Mouse (Mus musculus) kidney, embryonic 16.5 days (tissue): Measurements from ENCODE around the gene BC024978. TPM values are rescaled to one million over a fixed set of nuclear protein-coding genes. Genes with fewer than 3 reads are reported as not detected.

Source experiments
- ATAC-seq: fragments of 200-750 bp; cut with Nextera tagmentation; 2 replicates; pipeline ENCODE4 v1.8.0; 2017; ENCODE audit warnings: moderate TSS enrichment; ENCODE audit not compliant: low FRiP score, low TSS enrichment
- H3K27ac ChIP-seq: fragments of 300-500 bp; sonication (generic); 2 replicates; pipeline ENCODE4 v1.5.1; 2014; ENCODE audit warnings: low read length
- H3K27me3 ChIP-seq: fragments of 300-500 bp; sonication (generic); 2 replicates; pipeline ENCODE4 v1.6.1; 2014; ENCODE audit warnings: low read length, control low read depth, mixed read lengths; ENCODE audit not compliant: insufficient read depth
- H3K36me3 ChIP-seq: fragments of 300-500 bp; sonication (generic); 2 replicates; pipeline ENCODE4 v1.6.1; 2014; ENCODE audit warnings: low read length, control low read depth, mixed read lengths; ENCODE audit not compliant: insufficient read depth
- H3K4me1 ChIP-seq: fragments of 300-500 bp; sonication (generic); 2 replicates; pipeline ENCODE4 v1.6.1; 2014; ENCODE audit warnings: low read length, control low read depth, mixed read lengths; ENCODE audit not compliant: insufficient read depth
- H3K4me2 ChIP-seq: fragments of 300-500 bp; sonication (generic); replicated peaks from 2 replicates; pipeline ENCODE4 v1.6.1; 2014; ENCODE audit warnings: low read depth, low read length
- H3K4me3 ChIP-seq: fragments of 300-500 bp; sonication (generic); 2 replicates; pipeline ENCODE4 v1.5.1; 2014; ENCODE audit warnings: mild to moderate bottlenecking, low read length
- H3K9ac ChIP-seq: fragments of 300-500 bp; sonication (generic); replicated peaks from 2 replicates; pipeline ENCODE4 v1.6.1; 2014; ENCODE audit warnings: low read length
- H3K9me3 ChIP-seq: fragments of 300-500 bp; sonication (generic); 2 replicates; pipeline ENCODE4 v1.6.1; 2016; ENCODE audit warnings: low read length, control low read depth
- WGBS: fragments of 180-500 bp; shearing (Covaris S2); extraction: QIAGEN DNeasy Blood & Tissue Kit; methylation state at CpG from one replicate; pipeline ENCODE4 v1.1.7; 2014; 5-methylcytosine and 5-hydroxymethylcytosine counted together
- polyA plus RNA-seq: library from polyadenylated mRNA; unstranded; fragments of >200 nt; fragmentation: Nextera tagmentation; extraction: Ambion mirVana; gene quantifications from 2 replicates; pipeline ENCODE4 v1.2.1, GENCODE M21; 2015

Gene BC024978
- polyA plus RNA-seq = 4.1 TPM in 2 replicates

DNA sequence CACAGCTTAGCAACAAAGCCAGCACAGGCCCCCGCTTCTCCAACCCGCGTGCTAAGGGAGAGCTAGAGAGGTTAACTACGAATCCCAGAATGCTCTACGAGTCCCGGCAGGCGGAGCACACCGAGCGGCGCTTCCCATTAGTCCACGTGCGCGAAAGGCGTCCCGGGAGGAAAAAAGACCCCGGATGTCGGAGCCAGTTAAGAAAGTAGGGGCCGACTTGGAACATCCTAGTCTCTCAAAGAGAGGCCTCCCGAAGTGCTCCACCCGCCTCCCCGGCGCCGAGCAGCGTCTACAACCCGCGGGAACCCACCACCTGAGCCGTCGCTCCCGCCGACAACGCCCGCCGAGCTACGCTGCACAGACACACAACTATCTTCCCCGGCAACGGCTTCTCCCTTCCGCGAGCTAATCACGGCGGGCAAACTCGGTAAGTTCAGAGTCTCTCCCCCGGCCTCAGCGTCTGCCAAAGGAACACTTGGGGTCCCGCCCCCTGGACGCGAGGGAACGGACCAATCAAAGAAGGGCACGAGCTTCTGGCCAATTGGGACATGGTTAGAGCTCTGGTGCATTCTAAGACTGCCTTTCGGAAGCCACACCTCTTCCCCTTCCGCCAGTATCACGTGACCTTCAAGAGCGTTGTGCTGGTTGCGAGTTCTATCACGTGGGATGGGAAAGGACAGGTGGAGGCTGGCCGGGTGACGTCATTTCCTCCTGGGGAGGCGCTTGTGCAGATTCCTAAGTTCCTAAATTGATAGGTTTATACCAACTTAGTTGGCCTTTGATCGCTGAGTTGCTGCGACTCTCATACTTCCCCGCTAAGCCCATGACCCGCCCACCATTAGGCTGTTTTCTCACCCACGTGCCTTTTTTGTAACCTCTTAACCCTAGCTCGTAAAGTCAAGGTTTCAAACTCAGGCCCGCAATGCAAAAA is at the start of gene BC024978, which contains the start of gene Snrpa:
TSS of gene BC024978 (plus strand) at position 101 of the 931 bp plus-strand sequence.
TSS of gene Snrpa (minus strand) at position 591 of the 931 bp plus-strand sequence.
- H3K4me2 ChIP-seq = peak within 1 kb of the TSS; percentile 98
- H3K4me1 ChIP-seq = peaks cover 17% of the 10 kb centered on the region
- peak; percentile 99 for ATAC-seq
- WGBS = under 1% methylated on average over 64 of the region's 64 CpGs
- H3K9ac ChIP-seq = peak within 1 kb of the TSS; percentile 98
- H3K36me3 ChIP-seq = peaks cover 39% of the 10 kb centered on the region
- H3K27me3 ChIP-seq = no peaks in the 10 kb centered on the region
- H3K4me3 ChIP-seq = peak within 1 kb of the TSS; percentile 98
- H3K9me3 ChIP-seq = no peaks in the 10 kb centered on the region
- H3K27ac ChIP-seq = peak within 1 kb of the TSS; percentile 100

DNA sequence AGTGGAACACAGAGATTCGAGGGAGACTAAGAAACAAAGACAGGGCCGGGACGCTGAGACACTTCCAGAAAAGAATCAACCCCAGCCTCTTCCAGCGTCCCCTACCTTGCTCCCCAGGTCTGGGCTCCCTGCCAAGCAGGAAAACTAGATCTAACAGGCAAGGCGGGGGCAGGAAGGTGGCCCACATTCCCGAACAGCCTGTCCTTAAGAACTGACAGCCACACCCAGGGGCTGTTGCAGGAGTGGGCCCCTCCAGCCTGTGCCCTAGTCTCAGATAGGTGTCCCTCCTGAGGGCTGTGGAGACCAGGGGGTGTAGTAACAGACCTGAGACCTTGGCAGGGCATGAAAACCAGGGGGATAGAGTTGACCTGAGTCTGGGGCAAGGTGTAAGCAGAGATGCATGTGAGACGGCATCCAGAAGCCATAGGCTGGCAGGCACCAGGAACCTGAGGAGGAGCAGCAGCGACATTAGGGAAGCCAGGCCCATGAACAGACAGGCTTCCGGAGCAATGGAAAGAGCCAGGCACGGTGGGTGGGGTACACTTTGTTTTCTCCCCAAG is 42.3 kb upstream of the BC024978 start, which contains the start of gene Cyp2t4:
TSS of gene Cyp2t4 (plus strand) at position 510 of the 560 bp plus-strand sequence.
- H3K27me3 ChIP-seq = no peaks in the 10 kb centered on the region
- 0 out of 2 replicates have a peak, but pooled peaks have one; percentile 44 for ATAC-seq
- 64% methylated on average over 10 of the region's 10 CpGs for WGBS
- peak within 1 kb of the TSS; percentile 43 for H3K27ac ChIP-seq
- H3K36me3 ChIP-seq = peaks cover 11% of the 10 kb centered on the region
- H3K4me2 ChIP-seq = no peak within 1 kb of the TSS
- H3K9ac ChIP-seq = 0 out of 2 replicates have a peak within 1 kb of the TSS, but pooled peaks have one; percentile 26
- no peak within 1 kb of the TSS for H3K4me3 ChIP-seq
- no peaks in the 10 kb centered on the region for H3K9me3 ChIP-seq
- 0 out of 2 replicates have a peak, but pooled peaks cover 2% of the 10 kb centered on the region for H3K4me1 ChIP-seq

DNA sequence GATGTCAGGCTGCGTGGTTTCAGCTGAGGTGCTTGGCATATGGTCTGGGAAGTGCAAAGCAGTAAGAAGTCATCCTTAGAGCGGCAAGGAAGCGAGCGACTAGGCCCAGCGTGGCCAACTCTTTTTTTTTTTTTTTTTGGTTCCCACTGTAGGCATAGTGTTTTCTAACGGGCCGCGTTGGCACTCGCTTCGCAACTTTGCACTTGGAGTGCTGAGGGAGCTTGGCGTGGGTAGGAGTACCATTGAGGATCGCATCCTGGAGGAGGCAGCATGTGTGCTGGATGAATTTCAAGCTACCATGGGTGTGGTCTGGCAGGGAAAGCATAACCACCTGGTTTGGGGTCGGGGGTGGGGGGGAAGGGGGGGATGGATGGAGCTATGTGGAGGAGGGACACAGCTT is 39.6 kb upstream of the BC024978 start:
- 82% methylated on average over 13 of the region's 13 CpGs for WGBS
- no peak for ATAC-seq
- no peak overlapping the region for H3K27ac ChIP-seq

DNA sequence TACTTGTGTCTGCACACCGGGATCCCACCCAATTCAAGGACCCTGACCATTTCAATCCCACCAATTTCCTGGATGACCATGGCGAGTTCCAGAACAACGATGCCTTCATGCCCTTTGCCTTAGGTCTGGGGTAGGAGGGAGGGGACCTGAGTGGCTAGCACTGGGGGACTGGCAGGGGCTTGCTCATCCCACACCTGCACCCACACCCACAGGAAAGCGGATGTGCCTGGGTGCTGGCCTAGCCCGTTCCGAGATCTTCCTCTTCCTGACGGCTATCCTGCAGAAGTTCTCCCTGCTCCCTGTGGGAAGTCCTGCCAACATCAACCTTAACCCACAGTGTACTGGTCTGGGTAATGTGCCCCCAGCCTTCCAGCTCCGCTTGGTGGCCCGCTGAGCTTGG is 37.4 kb upstream of the BC024978 start:
- WGBS = 97% methylated on average over 9 of the region's 9 CpGs
- no peak overlapping the region for H3K4me3 ChIP-seq

More for the DNA sequence above, 39.6 kb upstream of the BC024978 start:
- H3K4me2 ChIP-seq = no peak overlapping the region
- H3K36me3 ChIP-seq = peaks cover 25% of the 10 kb centered on the region
- no peak overlapping the region for H3K4me3 ChIP-seq
- no peak overlapping the region for H3K9ac ChIP-seq
- H3K9me3 ChIP-seq = no peaks in the 10 kb centered on the region
- H3K27me3 ChIP-seq = no peaks in the 10 kb centered on the region
- peaks cover 13% of the 10 kb centered on the region for H3K4me1 ChIP-seq

DNA sequence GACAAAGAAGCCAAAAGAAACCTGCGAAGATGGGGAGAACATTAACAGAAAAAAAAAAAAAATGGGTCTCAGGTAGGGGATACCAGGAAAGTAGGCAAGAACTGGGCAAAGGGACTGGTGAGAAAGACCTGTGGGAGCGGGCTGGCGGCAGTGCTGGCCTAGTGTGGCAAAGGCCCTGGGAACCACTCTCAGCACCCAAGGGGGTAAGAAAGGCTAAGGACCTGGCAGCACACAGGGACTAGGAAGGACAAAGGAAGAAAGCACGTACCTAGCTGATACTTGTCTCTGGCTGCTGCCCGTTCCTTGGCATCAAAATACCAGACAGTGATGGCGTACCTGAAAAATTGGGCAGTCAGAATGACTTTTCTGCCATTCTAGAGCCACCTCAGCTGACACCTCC is 36.3 kb upstream of the BC024978 start:
- H3K9me3 ChIP-seq = no peaks in the 10 kb centered on the region
- H3K9ac ChIP-seq = no peak overlapping the region
- H3K4me1 ChIP-seq = peaks cover 43% of the 10 kb centered on the region
- peaks cover 35% of the 10 kb centered on the region for H3K36me3 ChIP-seq
- no peaks in the 10 kb centered on the region for H3K27me3 ChIP-seq
- no peak for ATAC-seq
- no peak overlapping the region for H3K4me3 ChIP-seq
- H3K4me2 ChIP-seq = no peak overlapping the region
- 96% methylated on average over 6 of the region's 6 CpGs for WGBS
- no peak overlapping the region for H3K27ac ChIP-seq

More for the DNA sequence above, 37.4 kb upstream of the BC024978 start:
- Histone ChIP-seq H3K27me3 (no peaks in the 10 kb centered on the region), H3K4me1 (peaks cover 34% of the 10 kb centered on the region), H3K27ac (no peak overlapping the region), H3K36me3 (peaks cover 35% of the 10 kb centered on the region), H3K9ac (no peak overlapping the region), H3K4me2 (no peak overlapping the region), H3K9me3 (no peaks in the 10 kb centered on the region)
- ATAC-seq = no peak

DNA sequence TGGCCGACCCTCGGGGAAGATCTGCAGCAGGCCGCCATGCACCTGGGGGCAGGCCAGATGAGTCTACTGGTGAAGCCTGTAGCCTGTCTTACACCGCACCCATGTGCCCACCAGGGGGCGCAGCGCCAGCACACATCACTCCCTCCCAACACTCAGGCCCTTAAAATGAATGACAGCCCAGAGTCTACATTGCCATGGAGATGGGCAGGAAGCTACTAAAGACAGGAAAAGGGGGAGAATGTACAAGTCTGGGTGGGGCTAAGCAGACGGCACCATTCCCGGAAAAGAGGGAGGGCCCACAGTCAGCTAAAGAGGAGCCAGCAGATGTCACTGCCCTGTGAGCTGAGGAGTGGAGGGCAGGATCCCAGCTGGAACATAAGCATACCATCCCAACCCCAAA is 35.7 kb upstream of the BC024978 start:
- no peaks in the 10 kb centered on the region for H3K27me3 ChIP-seq
- peak; percentile 93 for ATAC-seq
- H3K4me1 ChIP-seq = peaks cover 49% of the 10 kb centered on the region
- H3K4me3 ChIP-seq = no peak overlapping the region
- H3K27ac ChIP-seq = 0 out of 2 replicates have a peak overlapping the region, but pooled peaks have one; percentile 13
- peaks cover 41% of the 10 kb centered on the region for H3K36me3 ChIP-seq
- 0 out of 2 replicates have a peak overlapping the region, but pooled peaks have one; percentile 18 for H3K4me2 ChIP-seq
- WGBS = 11% methylated on average over 8 of the region's 8 CpGs
- no peaks in the 10 kb centered on the region for H3K9me3 ChIP-seq
- 0 out of 2 replicates have a peak overlapping the region, but pooled peaks have one; percentile 2 for H3K9ac ChIP-seq

DNA sequence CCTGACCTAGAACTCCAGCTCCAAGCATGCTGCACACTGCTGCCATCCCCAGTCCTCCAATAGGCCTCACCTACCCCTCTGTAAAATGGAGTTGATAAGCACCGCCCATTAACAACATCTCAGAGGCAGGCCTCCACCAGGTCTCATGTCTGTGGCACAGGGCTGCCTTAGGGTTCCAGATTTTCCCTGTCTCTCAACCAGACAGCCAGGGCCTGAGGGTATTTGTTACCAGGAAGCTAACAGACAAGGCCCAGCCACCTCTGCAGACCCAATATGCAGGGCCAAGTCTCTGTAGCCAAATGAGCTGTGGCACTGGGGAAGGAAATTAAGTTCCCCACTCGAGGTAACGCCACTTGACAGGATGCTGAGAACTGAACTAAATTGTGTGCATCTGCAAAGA is 34.7 kb upstream of the BC024978 start:
- no peak for ATAC-seq
- Histone ChIP-seq H3K9ac (no peak overlapping the region), H3K9me3 (no peaks in the 10 kb centered on the region), H3K4me1 (peaks cover 58% of the 10 kb centered on the region), H3K4me3 (no peak overlapping the region), H3K4me2 (no peak overlapping the region), H3K27ac (no peak overlapping the region), H3K27me3 (no peaks in the 10 kb centered on the region), H3K36me3 (peaks cover 46% of the 10 kb centered on the region)
- 86% methylated on average over 3 of the region's 3 CpGs for WGBS

DNA sequence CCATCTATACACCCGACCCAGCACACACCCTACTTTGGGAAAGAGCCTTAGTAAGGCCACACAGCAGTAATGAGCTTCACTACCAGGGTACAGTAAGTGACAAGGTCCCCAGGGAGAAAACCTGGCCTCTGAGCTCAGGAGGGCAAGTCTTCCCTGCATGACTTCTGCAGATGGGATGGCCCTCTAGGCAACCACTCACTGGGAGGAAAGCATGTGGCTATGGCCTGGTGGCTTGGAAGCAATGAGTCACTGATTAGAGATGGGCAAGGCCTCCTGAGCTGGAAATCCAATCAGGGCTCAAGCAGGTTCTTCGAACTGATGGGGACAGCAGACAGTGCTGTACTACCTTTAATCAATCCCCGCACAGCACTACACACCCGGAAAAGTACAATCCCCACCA is 33.8 kb upstream of the BC024978 start:
- Histone ChIP-seq H3K9me3 (no peaks in the 10 kb centered on the region), H3K4me1 (peaks cover 58% of the 10 kb centered on the region), H3K4me2 (no peak overlapping the region), H3K4me3 (no peak overlapping the region), H3K27ac (no peak overlapping the region), H3K27me3 (no peaks in the 10 kb centered on the region), H3K36me3 (peaks cover 46% of the 10 kb centered on the region), H3K9ac (peak overlapping the region; percentile 31)
- ATAC-seq = no peak
- 83% methylated on average over 4 of the region's 4 CpGs for WGBS

DNA sequence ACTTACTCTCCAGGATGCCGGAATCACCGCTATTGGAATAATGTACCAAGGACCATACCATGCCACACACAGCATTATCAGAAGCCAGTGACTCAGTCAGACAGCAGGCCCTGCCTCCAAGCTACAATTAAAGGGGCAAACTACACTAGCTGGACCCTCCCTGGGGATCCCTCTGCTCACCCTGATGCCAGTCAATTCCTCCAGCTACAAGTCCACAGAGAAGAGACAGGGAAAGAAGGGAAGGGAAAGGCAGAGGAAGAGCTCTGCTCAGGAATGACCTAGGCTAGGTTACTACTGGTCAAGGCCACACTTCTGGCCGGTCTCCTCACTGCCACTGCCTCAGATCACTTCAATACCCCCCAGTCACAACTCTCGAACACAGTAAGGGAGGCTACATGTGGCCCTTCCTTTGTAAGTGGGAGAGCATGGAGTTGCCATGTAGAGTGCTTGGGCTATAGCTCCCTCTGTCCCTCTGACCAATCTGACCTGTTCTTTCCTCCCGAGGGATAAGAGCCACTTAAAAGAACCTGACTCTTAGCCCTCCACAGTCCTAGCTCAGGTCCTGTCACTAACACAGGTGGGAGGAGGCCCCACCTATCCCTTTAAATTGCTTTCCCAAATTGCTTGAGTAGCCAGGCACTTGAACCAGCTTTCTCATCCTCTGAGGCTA is 32.7 kb upstream of the BC024978 start:
- Histone ChIP-seq H3K9me3 (no peaks in the 10 kb centered on the region), H3K36me3 (peaks cover 39% of the 10 kb centered on the region), H3K4me1 (peaks cover 62% of the 10 kb centered on the region), H3K9ac (peak overlapping the region; percentile 46), H3K27me3 (no peaks in the 10 kb centered on the region), H3K27ac (no peak overlapping the region), H3K4me3 (peak overlapping the region; percentile 76; the same call in 1 of the 2 replicates), H3K4me2 (peak overlapping the region; percentile 80)
- ATAC-seq = no peak
- WGBS = 75% methylated on average over 5 of the region's 5 CpGs
